Mouse (Mus musculus): Measurements from ENCODE around the gene Sertad2. TPM values are rescaled to one million over a fixed set of nuclear protein-coding genes. Genes with fewer than 3 reads are reported as not detected.

Gene Sertad2
- polyA plus RNA-seq, 1 experiment: not detected

- Histone ChIP-seq H3K27ac (ENCODE audit: insufficient read depth, low read depth, low read length) (no peak overlapping the region), H3K4me1 (ENCODE audit: control insufficient read depth, insufficient read depth, low read length) (peaks cover 13% of the 10 kb centered on the region), H3K4me3 (ENCODE audit: insufficient read depth, low read depth, low read length) (no peak overlapping the region)
- 94% methylated on average over 1 of the region's 1 CpGs for WGBS
- no peak for TF ChIP-seq CTCF (IDR thresholded peaks at IDR 0.05; ENCODE audit: insufficient read depth, low read depth, low read length)
- no peak for TF ChIP-seq POLR2A (IDR thresholded peaks at IDR 0.05; ENCODE audit: insufficient read depth, low read depth, low read length)
Measured at GRCm38 (mm10) chr11:20634543-20634942, 91.5 kb downstream of the Sertad2 start.

DNA sequence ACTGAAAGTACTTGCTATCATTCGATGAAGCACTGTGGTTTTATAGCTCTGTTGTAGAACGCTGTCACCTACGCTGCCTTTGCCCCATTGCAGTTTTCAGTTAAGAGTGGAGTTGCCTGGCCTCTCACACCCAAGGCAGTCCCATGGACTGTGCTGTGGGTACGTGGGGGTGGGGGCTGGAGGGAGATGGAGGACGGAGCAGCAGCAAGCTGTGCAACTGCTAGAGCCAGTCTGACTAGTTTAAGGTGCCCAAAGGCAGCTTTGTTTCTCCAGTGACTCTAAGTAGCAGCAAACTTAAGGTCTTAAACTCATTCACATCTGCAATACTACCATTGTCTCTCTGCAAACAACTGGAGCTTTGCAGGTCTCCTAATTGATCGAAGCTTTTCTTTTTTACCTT, 92.6 kb downstream of the Sertad2 start:
- peaks cover 20% of the 10 kb centered on the region for H3K4me1 ChIP-seq (ENCODE audit: control insufficient read depth, insufficient read depth, low read length)
- no peak overlapping the region for H3K27ac ChIP-seq (ENCODE audit: insufficient read depth, low read depth, low read length)
- no peak for TF ChIP-seq POLR2A (IDR thresholded peaks at IDR 0.05; ENCODE audit: insufficient read depth, low read depth, low read length)
- TF ChIP-seq CTCF (IDR thresholded peaks at IDR 0.05; ENCODE audit: insufficient read depth, low read depth, low read length): no peak
- H3K4me3 ChIP-seq (ENCODE audit: insufficient read depth, low read depth, low read length): no peak overlapping the region
- 40% methylated on average over 6 of the region's 6 CpGs for WGBS

DNA sequence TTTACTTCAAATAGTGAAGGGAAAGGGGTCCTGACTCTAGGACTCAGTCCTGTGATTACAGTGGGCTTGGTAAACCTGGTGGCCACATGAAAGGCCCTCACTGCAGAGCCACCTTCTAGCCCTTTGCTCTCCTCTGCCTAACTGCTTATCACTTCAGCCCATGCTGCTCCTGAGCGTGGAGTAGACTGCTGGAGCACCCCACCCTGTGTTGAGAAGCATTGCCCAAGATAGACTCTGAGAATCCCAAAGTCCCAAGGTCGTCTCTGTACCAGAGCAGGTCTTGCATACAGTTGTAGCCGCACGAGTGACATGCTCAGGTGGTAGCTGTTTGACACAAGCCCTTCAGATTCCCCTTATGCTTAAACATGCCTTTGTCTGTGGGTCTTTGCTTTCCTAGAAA, 93.1 kb downstream of the Sertad2 start:
- no peak overlapping the region for H3K4me3 ChIP-seq (ENCODE audit: insufficient read depth, low read depth, low read length)
- WGBS: 87% methylated on average over 4 of the region's 4 CpGs
- H3K4me1 ChIP-seq (ENCODE audit: control insufficient read depth, insufficient read depth, low read length): peaks cover 23% of the 10 kb centered on the region
- H3K27ac ChIP-seq (ENCODE audit: insufficient read depth, low read depth, low read length): 0 out of 2 replicates have a peak overlapping the region, but pooled peaks have one; percentile 6
- TF ChIP-seq POLR2A (IDR thresholded peaks at IDR 0.05; ENCODE audit: insufficient read depth, low read depth, low read length): no peak
- no peak for TF ChIP-seq CTCF (IDR thresholded peaks at IDR 0.05; ENCODE audit: insufficient read depth, low read depth, low read length)

DNA sequence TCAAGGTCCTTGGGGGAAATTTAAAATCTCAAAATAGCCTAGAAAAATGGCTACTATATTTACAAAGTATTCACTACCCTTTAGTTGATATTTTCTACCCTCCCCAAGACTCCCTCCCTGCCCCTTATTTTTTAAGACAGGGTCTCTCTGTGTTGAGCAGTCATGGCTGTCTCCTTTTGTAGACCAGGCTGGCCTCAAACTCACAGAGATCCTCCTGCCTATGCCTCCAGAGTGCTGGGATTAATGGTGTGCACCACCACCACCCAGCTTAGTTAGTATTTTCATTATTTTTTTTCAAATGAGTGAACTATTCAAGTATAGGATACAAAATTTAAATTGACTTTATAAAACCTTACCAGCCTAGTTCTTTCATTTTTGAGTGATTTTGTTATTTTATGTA, 94.0 kb downstream of the Sertad2 start:
- Histone ChIP-seq H3K4me3 (ENCODE audit: insufficient read depth, low read depth, low read length) (no peak overlapping the region), H3K27ac (ENCODE audit: insufficient read depth, low read depth, low read length) (no peak overlapping the region), H3K4me1 (ENCODE audit: control insufficient read depth, insufficient read depth, low read length) (peaks cover 20% of the 10 kb centered on the region)
- TF ChIP-seq CTCF (IDR thresholded peaks at IDR 0.05; ENCODE audit: insufficient read depth, low read depth, low read length): no peak
- no peak for TF ChIP-seq POLR2A (IDR thresholded peaks at IDR 0.05; ENCODE audit: insufficient read depth, low read depth, low read length)

DNA sequence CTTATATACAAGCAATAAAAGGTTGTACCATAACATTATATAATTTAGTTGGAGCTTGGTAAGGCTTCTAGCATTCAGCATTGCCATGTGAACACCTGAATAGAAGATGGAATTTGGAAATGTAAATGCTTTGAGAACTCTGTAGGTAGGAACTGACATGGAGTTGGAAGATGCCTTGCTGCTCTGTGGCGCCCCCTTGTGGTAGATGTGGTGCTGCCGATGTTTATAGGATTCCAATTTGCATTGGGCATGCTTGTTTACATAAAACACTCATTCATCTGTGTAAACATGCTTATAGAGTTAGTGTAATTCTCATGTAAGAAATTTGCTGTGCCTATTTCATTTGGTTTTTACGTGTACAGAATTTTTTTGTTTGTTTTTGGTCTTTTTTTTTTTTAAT, 95.8 kb downstream of the Sertad2 start:
- WGBS: 29% methylated on average over 3 of the region's 3 CpGs
- TF ChIP-seq CTCF (IDR thresholded peaks at IDR 0.05; ENCODE audit: insufficient read depth, low read depth, low read length) (no peak), POLR2A (IDR thresholded peaks at IDR 0.05; ENCODE audit: insufficient read depth, low read depth, low read length) (no peak)
- peaks cover 23% of the 10 kb centered on the region for H3K4me1 ChIP-seq (ENCODE audit: control insufficient read depth, insufficient read depth, low read length)
- no peak overlapping the region for H3K4me3 ChIP-seq (ENCODE audit: insufficient read depth, low read depth, low read length)
- no peak overlapping the region for H3K27ac ChIP-seq (ENCODE audit: insufficient read depth, low read depth, low read length)

- Histone ChIP-seq H3K4me3 (ENCODE audit: insufficient read depth, low read depth, low read length) (no peak overlapping the region; the same call in 1 of the 2 replicates), H3K4me1 (ENCODE audit: control insufficient read depth, insufficient read depth, low read length) (peaks cover 28% of the 10 kb centered on the region), H3K27ac (ENCODE audit: insufficient read depth, low read depth, low read length) (peak overlapping the region; percentile 84)
- WGBS: 6% methylated on average over 11 of the region's 11 CpGs
- no peak for TF ChIP-seq CTCF (IDR thresholded peaks at IDR 0.05; ENCODE audit: insufficient read depth, low read depth, low read length)
- TF ChIP-seq POLR2A (IDR thresholded peaks at IDR 0.05; ENCODE audit: insufficient read depth, low read depth, low read length): no peak
Measured at GRCm38 (mm10) chr11:20639918-20640447, 96.9 kb downstream of the Sertad2 start.

DNA sequence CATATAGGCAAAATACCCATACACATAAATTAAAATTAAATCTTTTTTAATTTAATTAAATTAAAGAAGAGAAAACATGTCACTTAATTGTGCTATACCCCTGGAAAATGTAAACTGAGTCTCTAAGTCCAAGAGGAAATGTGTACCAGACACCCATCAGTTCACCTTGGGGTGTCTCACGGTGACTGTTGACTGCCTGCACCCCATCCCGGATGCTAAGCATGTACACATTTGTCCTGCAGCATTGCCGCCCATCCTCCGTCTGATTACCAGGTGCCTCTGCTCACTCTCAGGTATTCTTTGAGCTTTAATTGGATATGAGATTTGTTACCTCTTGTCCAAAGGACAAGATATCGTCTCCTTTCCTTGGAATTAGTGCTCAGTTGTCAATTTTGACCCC, 99.3 kb downstream of the Sertad2 start:
- WGBS: 96% methylated on average over 5 of the region's 5 CpGs
- no peak overlapping the region for H3K4me3 ChIP-seq (ENCODE audit: insufficient read depth, low read depth, low read length)
- H3K27ac ChIP-seq (ENCODE audit: insufficient read depth, low read depth, low read length): no peak overlapping the region
- H3K4me1 ChIP-seq (ENCODE audit: control insufficient read depth, insufficient read depth, low read length): peaks cover 32% of the 10 kb centered on the region
- TF ChIP-seq CTCF (IDR thresholded peaks at IDR 0.05; ENCODE audit: insufficient read depth, low read depth, low read length): no peak
- no peak for TF ChIP-seq POLR2A (IDR thresholded peaks at IDR 0.05; ENCODE audit: insufficient read depth, low read depth, low read length)

DNA sequence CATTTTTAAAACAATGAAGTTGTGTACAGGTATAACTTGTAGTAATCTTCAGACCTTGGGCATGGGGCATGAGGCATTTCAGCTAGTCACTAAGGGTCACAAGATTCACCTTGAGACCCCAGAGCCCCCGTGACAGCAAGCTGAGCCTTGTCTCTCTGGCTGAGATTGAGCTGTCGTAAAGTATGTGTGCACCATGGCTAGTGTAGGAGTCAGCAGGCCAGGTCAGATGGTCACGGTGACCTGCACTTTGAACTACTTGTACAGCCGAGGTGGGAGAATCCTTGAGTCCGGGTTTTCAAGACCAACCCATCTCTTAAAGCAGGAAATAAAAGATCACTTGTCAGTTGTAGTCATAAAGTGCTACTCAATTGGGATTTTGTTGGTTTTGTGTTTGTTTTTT, 100.1 kb downstream of the Sertad2 start:
- Histone ChIP-seq H3K27ac (ENCODE audit: insufficient read depth, low read depth, low read length) (no peak overlapping the region), H3K4me1 (ENCODE audit: control insufficient read depth, insufficient read depth, low read length) (peaks cover 39% of the 10 kb centered on the region), H3K4me3 (ENCODE audit: insufficient read depth, low read depth, low read length) (no peak overlapping the region)
- WGBS: 96% methylated on average over 5 of the region's 5 CpGs
- TF ChIP-seq POLR2A (IDR thresholded peaks at IDR 0.05; ENCODE audit: insufficient read depth, low read depth, low read length) (no peak), CTCF (IDR thresholded peaks at IDR 0.05; ENCODE audit: insufficient read depth, low read depth, low read length) (no peak)

- 69% methylated on average over 1 of the region's 1 CpGs for WGBS
- Histone ChIP-seq H3K4me3 (ENCODE audit: insufficient read depth, low read depth, low read length) (no peak overlapping the region), H3K27ac (ENCODE audit: insufficient read depth, low read depth, low read length) (no peak overlapping the region), H3K4me1 (ENCODE audit: control insufficient read depth, insufficient read depth, low read length) (peaks cover 44% of the 10 kb centered on the region)
- TF ChIP-seq POLR2A (IDR thresholded peaks at IDR 0.05; ENCODE audit: insufficient read depth, low read depth, low read length) (no peak), CTCF (IDR thresholded peaks at IDR 0.05; ENCODE audit: insufficient read depth, low read depth, low read length) (no peak)
Measured at GRCm38 (mm10) chr11:20644166-20644565, 101.1 kb downstream of the Sertad2 start.

- 51% methylated on average over 6 of the region's 6 CpGs for WGBS
- no peak overlapping the region for H3K27ac ChIP-seq (ENCODE audit: insufficient read depth, low read depth, low read length)
- TF ChIP-seq POLR2A (IDR thresholded peaks at IDR 0.05; ENCODE audit: insufficient read depth, low read depth, low read length): no peak
- no peak for TF ChIP-seq CTCF (IDR thresholded peaks at IDR 0.05; ENCODE audit: insufficient read depth, low read depth, low read length)
- H3K4me1 ChIP-seq (ENCODE audit: control insufficient read depth, insufficient read depth, low read length): peaks cover 46% of the 10 kb centered on the region
- H3K4me3 ChIP-seq (ENCODE audit: insufficient read depth, low read depth, low read length): no peak overlapping the region
Measured at GRCm38 (mm10) chr11:20644872-20645271, 101.8 kb downstream of the Sertad2 start.

Measured in olfactory bulb, adult 2 months (tissue).